Mouse (Mus musculus) midbrain, embryonic 16.5 days (tissue): ENCODE results near the gene Mvp. TPM values are rescaled to one million over a fixed set of nuclear protein-coding genes. Genes with fewer than 3 reads are reported as not detected.

Experiments used
- ATAC-seq: fragments of 200-750 bp; cut with Nextera tagmentation; 2 replicates; pipeline ENCODE4 v1.8.0; 2017; ENCODE audit warnings: moderate TSS enrichment
- H3K27ac ChIP-seq: fragments of 300-500 bp; sonication (generic); 2 replicates; pipeline ENCODE4 v1.5.1; 2014; ENCODE audit warnings: mild to moderate bottlenecking, low read length, mixed read lengths
- H3K27me3 ChIP-seq: fragments of 300-500 bp; sonication (generic); 2 replicates; pipeline ENCODE4 v1.6.1; 2014; ENCODE audit warnings: low read depth, low read length, mixed read lengths; ENCODE audit not compliant: control insufficient read depth, insufficient read depth
- H3K36me3 ChIP-seq: fragments of 300-500 bp; sonication (generic); 2 replicates; pipeline ENCODE4 v1.6.1; 2014; ENCODE audit warnings: mild to moderate bottlenecking, low read length, moderate library complexity, mixed read lengths; ENCODE audit not compliant: control insufficient read depth, insufficient read depth
- H3K4me1 ChIP-seq: fragments of 300-500 bp; sonication (generic); 2 replicates; pipeline ENCODE4 v1.6.1; 2014; ENCODE audit warnings: mild to moderate bottlenecking, low read length, mixed read lengths; ENCODE audit not compliant: control insufficient read depth, insufficient read depth
- H3K4me2 ChIP-seq: fragments of 300-500 bp; sonication (generic); 2 replicates; pipeline ENCODE4 v1.6.1; 2014; ENCODE audit warnings: mild to moderate bottlenecking, low read length, mixed read lengths
- H3K4me3 ChIP-seq: fragments of 300-500 bp; sonication (generic); 2 replicates; pipeline ENCODE4 v1.5.1; 2014; ENCODE audit warnings: low read depth, mild to moderate bottlenecking, low read length, moderate library complexity, mixed read lengths
- H3K9ac ChIP-seq: fragments of 300-500 bp; sonication (generic); 2 replicates; pipeline ENCODE4 v1.6.1; 2014; ENCODE audit warnings: low read depth, low read length, mixed read lengths
- H3K9me3 ChIP-seq: fragments of 300-500 bp; sonication (generic); replicated peaks from 2 replicates; pipeline ENCODE4 v1.6.1; 2014; ENCODE audit warnings: mild to moderate bottlenecking, low read length, mixed read lengths; ENCODE audit not compliant: control insufficient read depth, poor library complexity, severe bottlenecking
- WGBS: fragments of 180-500 bp; shearing (Covaris S2); extraction: QIAGEN DNeasy Blood & Tissue Kit; methylation state at CpG from one replicate; pipeline ENCODE4 v1.1.7; 2014; 5-methylcytosine and 5-hydroxymethylcytosine counted together
- polyA plus RNA-seq: library from polyadenylated mRNA; unstranded; fragments of >200 nt; fragmentation: Nextera tagmentation; extraction: Ambion mirVana; gene quantifications from 2 replicates; pipeline ENCODE4 v1.2.1, GENCODE M21; 2015

The Mvp gene
- polyA plus RNA-seq, 1 experiment from 2014 or later: 3.2 TPM

DNA sequence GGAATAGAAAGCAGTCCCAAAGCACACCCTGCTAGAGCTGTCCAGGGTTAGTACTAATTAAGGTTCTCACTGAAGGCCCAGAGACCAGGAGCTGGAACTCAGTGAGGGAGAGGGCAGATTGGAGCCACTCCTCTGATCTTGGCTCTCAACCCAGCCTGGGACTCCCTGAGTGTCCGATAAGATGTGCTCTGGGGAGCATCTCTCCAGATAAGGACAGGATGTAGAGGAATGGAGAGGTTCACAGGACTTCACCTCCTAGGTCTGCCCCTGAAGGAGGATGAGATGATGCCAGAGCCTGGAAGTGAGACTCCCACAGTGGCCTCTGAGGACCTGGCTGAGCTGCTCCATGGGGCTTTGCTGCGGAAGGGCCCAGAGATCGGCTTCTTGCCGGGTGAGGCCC lies 62.7 kb downstream of the Mvp start:
- no peak for ATAC-seq
- no peaks in the 10 kb centered on the region for H3K9me3 ChIP-seq
- peak overlapping the region; percentile 78 for H3K4me2 ChIP-seq
- no peak overlapping the region for H3K27ac ChIP-seq
- peak overlapping the region; percentile 71 for H3K9ac ChIP-seq
- peaks cover 43% of the 10 kb centered on the region for H3K4me1 ChIP-seq
- peak overlapping the region; percentile 56 for H3K4me3 ChIP-seq
- peaks cover 3% of the 10 kb centered on the region; the same call in 1 of the 2 replicates for H3K36me3 ChIP-seq
- H3K27me3 ChIP-seq: no peaks in the 10 kb centered on the region
- 26% methylated on average over 4 of the region's 4 CpGs for WGBS

DNA sequence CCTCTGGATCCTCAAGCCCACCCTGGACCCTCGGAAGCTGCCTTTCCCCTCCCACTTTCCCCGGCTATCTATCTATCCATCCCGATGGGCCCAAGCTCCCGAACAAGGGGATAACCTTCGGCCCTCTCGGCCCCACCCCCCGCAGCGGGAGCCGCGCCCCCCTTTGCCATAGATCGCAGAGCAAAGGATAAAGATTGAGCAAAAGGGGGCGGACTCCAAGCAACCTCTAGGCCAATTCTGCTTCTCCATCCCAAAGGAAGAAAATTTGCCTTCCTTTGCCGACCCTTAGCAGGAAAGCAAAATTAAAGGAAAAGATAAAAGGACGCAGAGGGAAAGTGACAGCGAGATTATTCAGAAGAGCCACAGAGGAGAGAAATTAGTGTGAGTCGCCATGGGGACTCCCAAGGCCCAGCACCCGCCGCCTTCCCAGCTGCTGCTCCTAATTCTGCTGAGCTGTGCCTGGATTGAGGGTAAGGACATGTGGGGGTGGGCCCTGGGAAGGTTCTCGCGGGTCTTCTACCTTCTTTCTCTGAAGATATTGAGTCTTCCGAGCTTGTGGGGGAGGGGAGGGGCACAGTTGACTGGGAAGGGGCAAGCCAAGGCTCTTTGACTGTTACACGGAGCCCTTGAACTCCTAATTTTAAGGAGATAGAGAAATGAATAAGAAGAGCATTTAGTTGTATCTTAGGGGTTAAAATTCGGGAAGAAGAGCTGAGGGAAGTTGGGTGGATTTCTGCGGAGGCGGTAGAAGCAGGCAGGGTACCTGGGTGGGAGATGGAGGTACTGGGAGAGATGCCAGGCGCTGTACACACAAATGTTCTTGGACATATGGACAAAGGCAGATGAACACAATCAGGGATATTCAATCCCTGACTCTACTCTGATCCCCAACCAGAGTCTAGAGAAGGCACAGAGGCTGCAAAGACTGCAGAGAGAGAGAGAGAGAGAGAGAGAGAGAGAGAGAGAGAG lies 63.5 kb downstream of the Mvp start:
- H3K4me1 ChIP-seq: peaks cover 43% of the 10 kb centered on the region
- ATAC-seq: peak; percentile 5
- peak overlapping the region; percentile 78 for H3K4me2 ChIP-seq

DNA sequence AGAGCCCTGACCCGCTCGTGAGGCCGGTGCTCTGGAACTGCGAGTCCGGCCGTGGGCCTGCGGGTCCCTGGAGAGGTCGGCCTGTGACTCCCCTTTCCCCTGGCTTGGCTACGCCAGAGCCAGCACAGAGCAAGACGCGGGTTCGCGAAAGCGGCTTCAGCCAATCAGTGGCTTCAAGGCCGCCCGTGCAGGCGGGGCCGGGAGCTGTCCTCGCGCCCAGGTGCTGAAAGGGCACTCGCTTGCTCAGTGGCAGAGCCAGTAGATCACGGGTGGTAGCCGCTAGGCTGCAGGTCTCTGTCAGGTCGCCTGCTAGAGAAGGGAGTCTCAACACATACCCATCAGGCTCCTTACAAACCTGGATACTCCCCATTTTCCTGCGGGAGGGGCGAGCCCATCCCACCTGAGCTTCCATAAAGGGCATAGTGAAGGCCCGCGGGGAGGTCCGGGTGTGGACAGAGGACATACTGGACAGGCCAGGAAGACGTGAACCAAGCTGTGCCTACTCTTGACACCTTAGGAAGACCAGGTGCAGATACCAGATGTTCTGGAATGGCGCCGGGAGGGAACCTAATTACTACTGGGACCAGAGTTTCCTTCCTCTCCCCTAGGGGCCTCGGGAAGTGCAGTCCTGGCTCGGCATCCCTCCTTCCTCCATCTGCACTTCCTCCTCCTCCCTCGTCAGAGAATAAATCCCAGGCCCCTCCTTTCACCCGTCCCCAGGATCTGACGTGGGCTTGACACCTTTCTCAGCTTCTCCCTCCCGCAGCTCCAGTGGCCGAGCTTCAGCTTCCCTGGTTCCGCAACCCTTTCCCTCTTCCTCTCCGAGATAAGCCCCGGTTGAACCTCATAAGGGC lies 64.4 kb downstream of the Mvp start, which contains the start of gene Sez6l2:
TSS of gene Sez6l2 (plus strand) at position 771 of the 854 bp plus-strand sequence.
- Histone ChIP-seq H3K9ac (peak within 1 kb of the TSS; percentile 71), H3K4me2 (peak within 1 kb of the TSS; percentile 78), H3K27me3 (no peaks in the 10 kb centered on the region), H3K4me3 (peak within 1 kb of the TSS; percentile 56), H3K36me3 (peaks cover 8% of the 10 kb centered on the region), H3K4me1 (peaks cover 43% of the 10 kb centered on the region), H3K9me3 (no peaks in the 10 kb centered on the region), H3K27ac (peak within 1 kb of the TSS; percentile 93)
- WGBS: under 1% methylated on average over 42 of the region's 42 CpGs
- ATAC-seq: peak; percentile 93

More for the DNA sequence above, 63.5 kb downstream of the Mvp start:
- Histone ChIP-seq H3K27me3 (no peaks in the 10 kb centered on the region), H3K9me3 (no peaks in the 10 kb centered on the region), H3K36me3 (peaks cover 3% of the 10 kb centered on the region; the same call in 1 of the 2 replicates), H3K27ac (peak overlapping the region; percentile 93), H3K4me3 (peak overlapping the region; percentile 56), H3K9ac (peak overlapping the region; percentile 71)
- 4% methylated on average over 26 of the region's 26 CpGs for WGBS

DNA sequence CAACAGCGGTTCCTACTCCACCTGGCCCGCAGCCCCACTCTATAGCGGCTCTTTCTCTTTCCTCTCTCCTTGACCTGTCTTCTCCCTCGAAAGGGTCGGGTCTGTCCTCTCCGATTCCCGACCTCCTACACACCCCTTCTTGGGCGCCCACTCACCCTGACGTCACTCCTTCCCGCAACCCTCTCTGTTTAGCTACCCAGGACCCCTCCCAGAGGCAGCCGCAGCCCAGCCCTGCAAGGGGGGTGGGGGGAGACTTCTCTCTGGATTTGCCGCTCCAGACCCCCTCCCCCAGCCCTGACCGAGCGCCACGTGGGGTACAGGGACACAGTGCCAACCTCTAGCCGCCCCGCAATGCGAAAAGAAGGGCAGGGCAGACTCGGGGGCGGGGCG lies 65.0 kb downstream of the Mvp start, which contains the start of gene Asphd1:
TSS of gene Asphd1 (minus strand) at position 180 of the 390 bp plus-strand sequence.
- whole genome bisulfite sequencing: under 1% methylated on average over 21 of the region's 21 CpGs
- peak within 1 kb of the TSS; percentile 78 for H3K4me2 ChIP-seq
- peaks cover 43% of the 10 kb centered on the region for H3K4me1 ChIP-seq
- H3K9me3 ChIP-seq: no peaks in the 10 kb centered on the region
- H3K4me3 ChIP-seq: peak within 1 kb of the TSS; percentile 56
- H3K27me3 ChIP-seq: no peaks in the 10 kb centered on the region
- peak within 1 kb of the TSS; percentile 93 for H3K27ac ChIP-seq
- H3K36me3 ChIP-seq: peaks cover 10% of the 10 kb centered on the region
- peak; percentile 74 for ATAC-seq
- H3K9ac ChIP-seq: peak within 1 kb of the TSS; percentile 71

DNA sequence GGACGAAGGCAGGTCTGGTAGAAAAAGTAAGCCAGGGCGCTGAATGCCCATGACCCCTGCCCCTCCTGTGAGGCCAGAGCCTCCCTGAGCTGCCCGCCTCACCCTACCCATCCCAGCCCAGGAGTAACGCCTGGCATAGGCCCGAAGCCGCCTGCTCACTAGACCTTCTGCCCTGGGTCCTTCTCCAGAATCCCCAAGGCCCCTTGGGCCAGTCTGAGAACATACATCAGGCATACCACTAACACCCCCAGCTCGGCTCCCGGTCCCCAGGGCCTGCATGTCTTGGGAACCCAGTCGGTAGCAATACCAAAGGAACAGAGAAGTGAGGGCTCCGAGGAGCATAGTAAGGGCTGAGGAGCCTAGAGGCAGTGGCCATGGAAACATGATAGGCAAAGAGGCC lies 65.8 kb downstream of the Mvp start:
- WGBS: 69% methylated on average over 10 of the region's 10 CpGs
- Histone ChIP-seq H3K27ac (peak overlapping the region; percentile 93), H3K9me3 (no peaks in the 10 kb centered on the region), H3K4me1 (peaks cover 43% of the 10 kb centered on the region), H3K27me3 (no peaks in the 10 kb centered on the region), H3K4me3 (peak overlapping the region; percentile 56), H3K36me3 (peaks cover 10% of the 10 kb centered on the region), H3K9ac (peak overlapping the region; percentile 71), H3K4me2 (peak overlapping the region; percentile 78)
- ATAC-seq: no peak

DNA sequence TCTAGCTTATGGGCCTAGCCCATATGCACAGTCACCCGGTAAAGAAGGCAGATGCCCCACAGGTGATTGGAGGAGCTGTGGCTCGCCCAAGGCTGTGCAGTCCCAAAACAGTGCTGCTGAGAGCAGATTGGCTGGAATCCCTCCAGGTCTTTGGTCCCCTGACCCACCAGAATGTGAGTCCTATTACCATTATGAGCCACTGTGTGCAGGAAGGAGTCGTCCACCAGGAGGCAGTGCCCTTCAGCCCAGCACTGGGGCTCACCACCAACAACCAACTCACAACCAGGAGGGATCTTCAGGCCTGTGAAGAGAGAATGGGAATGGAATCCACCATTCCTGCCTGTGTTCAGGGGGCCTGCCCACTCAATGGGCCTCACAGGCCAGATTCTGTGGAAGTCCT lies 67.9 kb downstream of the Mvp start:
- WGBS: 41% methylated on average over 3 of the region's 3 CpGs
- H3K4me2 ChIP-seq: no peak overlapping the region
- no peak overlapping the region for H3K27ac ChIP-seq
- H3K4me3 ChIP-seq: no peak overlapping the region
- H3K9me3 ChIP-seq: no peaks in the 10 kb centered on the region
- H3K4me1 ChIP-seq: peaks cover 23% of the 10 kb centered on the region
- ATAC-seq: no peak
- no peak overlapping the region for H3K9ac ChIP-seq
- peaks cover 19% of the 10 kb centered on the region for H3K36me3 ChIP-seq
- H3K27me3 ChIP-seq: no peaks in the 10 kb centered on the region

DNA sequence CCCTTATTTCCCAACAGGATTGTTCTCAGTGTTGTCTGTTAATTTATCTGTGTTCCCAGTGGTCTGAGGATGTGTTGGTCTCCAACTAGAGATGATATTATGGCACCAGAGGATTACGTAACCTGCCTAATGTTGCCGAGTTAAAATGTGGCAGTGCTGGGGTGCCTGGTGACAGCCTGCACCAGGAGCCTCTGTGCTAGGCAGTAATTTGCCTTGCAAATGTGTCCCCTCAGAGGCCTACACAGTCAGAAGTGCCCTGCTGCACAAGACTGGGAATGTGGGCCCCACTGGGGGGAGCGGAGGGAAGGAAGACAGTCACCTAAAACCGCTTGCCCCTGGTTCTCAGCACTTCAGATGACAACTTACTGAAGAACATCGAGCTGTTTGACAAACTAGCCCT lies 72.6 kb downstream of the Mvp start:
- Histone ChIP-seq H3K4me3 (no peak overlapping the region), H3K9me3 (no peaks in the 10 kb centered on the region), H3K36me3 (peaks cover 29% of the 10 kb centered on the region), H3K4me1 (no peaks in the 10 kb centered on the region; the same call in 1 of the 2 replicates), H3K9ac (no peak overlapping the region), H3K4me2 (no peak overlapping the region), H3K27ac (no peak overlapping the region), H3K27me3 (no peaks in the 10 kb centered on the region)
- WGBS: 50% methylated on average over 5 of the region's 5 CpGs
- no peak for ATAC-seq

DNA sequence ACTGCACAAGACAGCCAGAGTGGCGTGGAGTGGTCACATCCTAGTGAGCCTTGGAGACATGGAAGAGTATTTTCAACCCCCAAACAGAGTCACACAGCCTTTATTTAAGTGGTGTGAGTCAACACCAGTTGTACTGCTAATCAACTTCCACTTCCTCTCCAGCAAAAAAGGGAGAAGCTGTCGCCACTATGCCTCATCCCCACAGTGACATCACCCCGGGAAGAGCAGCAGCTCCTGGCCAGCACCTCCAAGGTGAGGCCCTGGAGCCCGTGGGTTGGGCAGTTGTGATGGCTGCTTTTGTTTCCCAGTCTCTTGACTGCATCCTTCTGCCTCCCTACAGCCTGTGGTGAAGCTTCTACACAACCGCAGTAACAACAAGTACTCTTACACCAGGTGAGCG lies 73.2 kb downstream of the Mvp start:
- H3K9ac ChIP-seq: no peak overlapping the region
- no peaks in the 10 kb centered on the region for H3K9me3 ChIP-seq
- 54% methylated on average over 6 of the region's 6 CpGs for WGBS

More for the DNA sequence above, 73.2 kb downstream of the Mvp start:
- H3K27me3 ChIP-seq: no peaks in the 10 kb centered on the region
- ATAC-seq: no peak
- H3K4me3 ChIP-seq: no peak overlapping the region
- no peak overlapping the region for H3K27ac ChIP-seq
- H3K4me2 ChIP-seq: no peak overlapping the region
- H3K36me3 ChIP-seq: peaks cover 34% of the 10 kb centered on the region
- H3K4me1 ChIP-seq: no peaks in the 10 kb centered on the region
